Mouse (Mus musculus) induced T-regulatory cell, adult 2 months (primary cell): ENCODE data around the gene Cacna2d2.
A peak's percentile ranks its signal among the peaks of the same experiment; 100 is the strongest.

ENCODE experiments used
- DNase-seq: peaks from one replicate; pipeline ENCODE4 v3.0.0-alpha.2; 2012; ENCODE audit warnings: low read depth

Cacna2d2 gene

DNA sequence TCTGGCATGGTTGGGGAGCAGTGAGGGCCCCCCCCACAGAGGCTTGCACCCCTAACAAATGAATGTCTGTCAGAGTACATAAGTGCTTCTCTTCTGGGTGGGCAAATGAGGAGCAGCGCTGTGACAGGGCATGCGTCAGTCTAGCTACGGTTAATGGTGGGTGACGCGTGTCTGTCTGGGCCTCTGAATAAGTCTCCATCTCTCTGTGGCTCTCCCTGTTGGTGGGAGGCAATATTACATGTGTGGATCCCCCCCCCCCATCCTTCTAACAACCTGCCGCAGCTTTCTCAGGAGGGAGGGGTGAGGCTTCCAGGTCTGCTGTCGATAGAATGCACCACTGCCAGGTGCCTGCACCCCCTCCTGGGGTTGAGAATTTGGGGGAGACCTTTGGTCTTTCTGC lies 3.7 kb downstream of the Cacna2d2 start:
- DNase-seq = no peak

DNA sequence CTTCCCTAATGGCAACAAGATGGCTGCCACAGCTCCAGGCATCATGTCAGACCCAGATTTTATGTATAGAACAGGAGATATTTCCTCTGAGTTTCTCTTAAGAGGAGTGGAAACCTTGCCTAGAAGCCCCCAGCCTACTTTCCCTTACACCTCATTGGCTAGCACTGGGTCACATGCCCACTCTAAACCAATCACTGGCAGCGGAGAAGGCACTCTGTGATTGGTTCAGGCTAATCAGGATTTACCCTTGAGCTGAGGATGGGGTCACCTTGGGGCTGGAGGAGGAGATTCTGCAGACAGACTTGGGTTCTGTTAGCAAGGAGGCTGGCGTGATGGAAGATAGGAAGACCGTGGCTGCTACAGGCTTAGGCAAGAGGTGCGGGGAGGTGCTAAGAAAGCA lies 10.0 kb downstream of the Cacna2d2 start:
- DNase-seq = no peak

GRCm38 (mm10) chr9:107417106-107417505 lies 17.7 kb downstream of the Cacna2d2 start:
- no peak for DNase-seq

GRCm38 (mm10) chr9:107419491-107420244 lies 20.3 kb downstream of the Cacna2d2 start:
- DNase-seq = no peak

DNA sequence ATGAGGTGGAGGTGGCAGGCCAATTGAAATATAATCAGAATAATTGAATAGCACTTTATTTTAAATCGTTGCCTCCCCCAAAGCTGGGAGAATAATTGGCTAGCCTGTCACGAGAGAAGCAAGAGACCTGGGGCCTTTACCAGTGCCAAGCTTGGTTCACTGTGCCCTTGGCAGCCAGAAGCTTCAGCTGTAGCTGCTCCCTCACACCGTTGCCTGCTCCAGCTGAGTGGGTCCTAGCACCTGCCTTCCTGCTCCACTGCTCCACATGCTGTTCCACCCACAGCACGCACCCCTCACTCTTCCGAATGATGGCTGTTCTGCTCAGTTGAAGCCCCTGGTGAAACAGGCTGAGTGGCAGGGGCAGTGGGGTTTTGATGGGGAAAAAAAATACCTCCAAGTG lies 21.5 kb downstream of the Cacna2d2 start:
- DNase-seq = no peak

- no peak for DNase-seq
Measured at GRCm38 (mm10) chr9:107422878-107423277, 23.5 kb downstream of the Cacna2d2 start.

DNA sequence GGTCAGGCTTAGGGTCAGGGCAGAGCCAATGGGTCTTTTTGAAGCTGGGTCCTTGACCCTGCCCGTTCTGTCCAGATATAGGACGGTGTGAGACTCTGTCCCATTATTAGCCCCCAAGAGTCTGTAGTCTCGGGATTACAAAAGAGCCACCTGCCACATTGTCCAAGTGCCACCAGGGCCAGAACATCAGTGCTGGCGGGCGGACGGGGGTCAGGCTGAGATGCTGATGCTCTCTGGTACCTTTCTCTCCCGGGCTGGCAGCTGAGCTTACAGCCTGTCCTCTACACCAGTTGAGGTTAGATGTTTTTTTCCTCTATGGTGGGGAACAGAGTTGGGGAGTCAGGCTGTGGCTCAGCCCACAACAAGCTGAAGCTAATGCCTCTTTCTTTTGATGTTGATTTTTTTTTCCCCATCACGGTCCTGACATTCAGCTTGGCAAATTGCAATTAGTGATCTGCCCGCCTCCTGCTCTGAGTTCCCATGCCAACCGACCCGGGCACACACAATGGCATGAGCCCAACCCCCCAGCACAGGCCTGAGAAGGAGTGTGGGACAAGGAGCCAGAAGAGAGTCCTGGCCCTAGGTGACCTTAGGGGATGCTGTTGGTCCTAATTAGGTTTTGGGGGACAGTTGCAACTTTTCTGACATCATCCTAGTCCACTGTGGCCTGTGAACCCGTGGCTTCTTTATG lies 25.2 kb downstream of the Cacna2d2 start:
- no peak for DNase-seq

- DNase-seq = no peak
Measured at GRCm38 (mm10) chr9:107427876-107428275, 28.5 kb downstream of the Cacna2d2 start.

GRCm38 (mm10) chr9:107428451-107429186 lies 29.2 kb downstream of the Cacna2d2 start:
- DNase-seq = no peak

GRCm38 (mm10) chr9:107430445-107430844 lies 31.0 kb downstream of the Cacna2d2 start:
- DNase-seq = no peak

GRCm38 (mm10) chr9:107432546-107432945 lies 33.1 kb downstream of the Cacna2d2 start:
- no peak for DNase-seq

DNA sequence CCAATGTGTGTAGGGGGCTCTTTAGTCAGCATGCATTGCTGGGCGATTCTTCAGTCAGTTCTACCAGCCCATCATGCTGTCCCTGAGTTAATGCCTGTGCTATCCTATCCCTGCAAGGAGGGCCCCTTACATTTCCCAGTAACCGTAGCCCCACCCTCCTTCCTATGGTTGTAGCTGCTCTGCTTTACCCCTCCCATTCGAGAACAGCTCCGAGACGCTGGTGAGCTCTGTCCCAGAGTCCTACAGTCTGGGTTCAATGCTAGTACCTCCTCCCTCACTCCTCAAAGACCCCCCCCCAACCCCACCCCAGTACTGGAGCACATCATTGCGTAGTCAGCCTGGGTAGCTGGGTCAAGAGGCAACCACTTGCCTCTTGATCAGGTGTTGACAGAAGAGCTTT lies 35.4 kb downstream of the Cacna2d2 start:
- DNase-seq = no peak

DNA sequence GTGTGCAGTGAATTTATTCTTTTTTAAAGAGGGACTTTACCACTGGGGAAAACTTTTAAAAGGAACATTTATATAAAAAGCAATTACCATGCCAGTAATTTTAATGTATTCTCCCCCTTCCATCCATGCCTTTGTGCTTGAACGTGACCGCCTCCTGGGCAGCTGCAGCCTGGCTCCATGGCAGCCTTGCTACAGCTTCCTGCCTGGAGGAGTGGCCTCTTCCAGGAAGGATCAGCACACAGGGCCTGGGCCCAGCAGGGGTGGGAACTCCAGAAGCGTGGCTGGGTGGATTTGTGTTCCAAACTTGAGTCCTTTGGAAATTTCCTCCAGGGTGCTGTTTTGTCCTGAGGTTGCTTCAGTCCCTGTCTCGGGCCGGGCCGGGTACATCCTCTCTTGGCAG lies 35.9 kb downstream of the Cacna2d2 start:
- no peak for DNase-seq

- no peak for DNase-seq
Measured at GRCm38 (mm10) chr9:107442891-107443290, 43.5 kb downstream of the Cacna2d2 start.

GRCm38 (mm10) chr9:107443324-107443723 lies 43.9 kb downstream of the Cacna2d2 start:
- no peak for DNase-seq

DNA sequence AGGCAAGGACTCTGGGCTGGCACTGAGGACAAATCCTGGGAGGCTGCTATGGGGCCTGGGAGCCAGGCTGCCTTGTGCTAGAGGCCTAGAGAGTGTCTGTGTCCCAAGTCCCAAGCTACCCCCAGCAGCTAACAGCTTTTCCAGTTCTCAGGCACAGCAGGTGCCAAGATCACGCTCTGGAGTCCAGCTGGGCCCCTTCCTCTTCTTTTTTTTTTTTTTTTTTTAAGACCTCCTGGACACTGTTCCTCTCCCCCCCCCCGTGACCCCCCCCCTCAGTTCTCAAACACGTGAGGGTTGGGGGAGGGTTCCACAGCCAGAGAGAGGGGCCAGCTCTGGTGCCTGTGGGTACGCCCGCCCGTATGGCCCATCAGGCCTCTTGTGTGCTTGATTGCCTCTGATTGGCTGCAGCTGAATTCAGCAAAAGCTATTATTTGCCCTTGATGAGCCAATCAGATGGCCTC lies 45.6 kb downstream of the Cacna2d2 start:
- no peak for DNase-seq

- no peak for DNase-seq
Measured at GRCm38 (mm10) chr9:107448805-107449517, 49.5 kb downstream of the Cacna2d2 start.

DNA sequence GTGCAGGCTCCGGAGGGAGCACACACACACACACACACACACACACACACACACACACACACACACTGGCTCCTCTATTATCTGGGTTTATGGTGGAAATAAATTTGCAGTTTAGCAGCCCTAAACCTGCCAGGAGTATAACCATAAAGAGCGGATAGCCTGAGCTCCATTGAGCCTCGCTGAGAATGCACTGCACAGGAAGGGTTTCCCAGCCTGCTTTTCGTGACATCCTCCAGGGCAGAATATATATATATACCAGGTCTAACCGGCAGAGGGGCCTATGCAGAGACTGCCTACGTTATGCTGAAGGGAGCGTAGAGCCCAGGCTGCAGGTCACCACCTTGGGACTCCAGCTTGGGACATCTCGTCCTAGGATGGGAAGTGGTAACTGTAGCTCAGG lies 52.0 kb downstream of the Cacna2d2 start:
- DNase-seq = no peak

DNA sequence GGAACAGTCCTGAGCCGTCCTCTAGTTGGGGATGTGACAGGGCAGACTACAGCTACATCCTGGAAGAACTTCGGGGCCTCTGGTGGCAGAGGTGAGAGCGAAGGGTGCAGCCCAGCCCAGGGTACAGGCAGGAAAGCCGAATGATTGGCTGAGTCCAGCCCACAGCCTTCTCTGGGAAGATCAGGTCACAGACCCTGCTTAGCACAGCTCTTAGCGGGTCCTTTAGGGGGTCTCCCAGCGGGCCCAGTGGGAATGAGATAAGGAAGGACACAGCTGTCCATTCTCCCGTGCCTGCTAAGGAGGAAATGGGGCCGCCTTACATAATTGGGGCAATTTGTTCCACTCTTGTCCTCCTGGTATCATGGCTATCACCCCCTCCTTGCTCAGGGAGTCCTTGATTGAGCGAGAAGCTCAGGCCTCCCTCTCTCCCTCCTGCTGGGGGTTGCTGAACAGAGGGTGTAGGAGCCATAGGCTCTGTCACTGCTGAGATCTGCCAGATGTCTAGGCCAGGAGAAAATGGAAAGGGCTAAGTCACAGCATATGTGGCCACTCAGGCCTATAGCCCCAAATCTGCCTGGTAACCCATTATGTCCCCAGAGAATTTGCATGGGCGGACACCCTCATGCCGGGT lies 52.6 kb downstream of the Cacna2d2 start:
- DNase-seq = no peak

DNA sequence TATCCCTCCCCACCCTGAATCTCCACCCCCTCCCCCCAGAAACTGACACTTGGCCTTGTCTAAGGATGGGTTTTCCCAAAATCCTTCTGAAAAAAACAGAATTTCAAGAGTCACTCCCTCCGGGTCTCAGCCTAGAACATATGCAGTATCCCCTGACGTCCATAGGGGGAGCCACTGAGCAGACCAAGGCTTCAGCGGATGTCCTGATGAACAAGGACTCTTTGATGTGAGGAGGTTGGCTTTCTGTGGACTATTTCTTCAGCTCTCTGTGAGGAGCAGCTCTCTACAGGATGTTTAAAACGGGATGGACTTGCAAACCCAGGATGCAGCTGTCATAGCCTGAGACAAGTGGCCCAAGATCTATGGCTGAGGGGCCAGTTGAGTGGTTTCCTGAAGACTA lies 53.1 kb downstream of the Cacna2d2 start:
- DNase-seq = peak; percentile 53

DNA sequence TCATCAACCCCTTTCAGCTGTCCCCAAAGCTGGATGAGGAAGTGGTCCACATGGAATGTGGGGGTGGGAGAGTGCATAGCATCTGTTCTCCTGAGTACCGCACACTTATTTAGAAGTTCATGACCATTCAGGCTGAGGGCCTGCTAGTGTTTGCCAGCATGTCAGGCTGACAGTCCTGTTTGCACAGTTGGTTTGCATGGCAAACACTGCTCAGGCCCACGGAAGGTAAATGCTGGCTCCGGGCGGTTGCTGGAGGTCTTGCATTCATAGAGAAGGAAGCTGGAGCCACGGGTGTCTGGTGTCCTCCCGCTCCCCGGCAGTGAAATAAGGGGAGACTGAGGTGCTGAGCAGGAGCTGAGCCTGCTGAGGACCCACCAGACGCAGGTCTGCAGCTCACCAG lies 53.7 kb downstream of the Cacna2d2 start:
- no peak for DNase-seq

GRCm38 (mm10) chr9:107456667-107457066 lies 57.3 kb downstream of the Cacna2d2 start:
- no peak for DNase-seq
